Mouse (Mus musculus) kidney, adult 11 months (tissue): Measurements from ENCODE around the gene Dnaaf3.

Experiments
- DNase-seq: peaks from one replicate; pipeline ENCODE4 v3.0.0; 2022

Dnaaf3 gene

GRCm38 (mm10) chr7:4521231-4522003 lies 10.8 kb downstream of the Dnaaf3 start:
- DNase-seq: no peak

- no peak for DNase-seq
These were observed 13.8 kb downstream of the Dnaaf3 start for GRCm38 (mm10) chr7:4518487-4518886.

- DNase-seq: no peak
These were observed 15.8 kb downstream of the Dnaaf3 start, which contains the start of gene Tnnt1 for GRCm38 (mm10) chr7:4516332-4517050. Gene Tnnt1, minus strand, starts transcription at chr7:4516382.

GRCm38 (mm10) chr7:4515853-4516252 lies 16.4 kb downstream of the Dnaaf3 start:
- no peak for DNase-seq

- no peak for DNase-seq
These were observed 18.2 kb downstream of the Dnaaf3 start for GRCm38 (mm10) chr7:4513829-4514712.

GRCm38 (mm10) chr7:4513236-4513635 lies 19.0 kb downstream of the Dnaaf3 start:
- DNase-seq: no peak

- no peak for DNase-seq
These were observed 20.6 kb downstream of the Dnaaf3 start for GRCm38 (mm10) chr7:4511489-4512224.

GRCm38 (mm10) chr7:4509863-4510608 lies 22.2 kb downstream of the Dnaaf3 start:
- peak; percentile 70 for DNase-seq

- no peak for DNase-seq
These were observed 23.5 kb downstream of the Dnaaf3 start for GRCm38 (mm10) chr7:4508739-4509116.

- no peak for DNase-seq
These were observed 24.1 kb downstream of the Dnaaf3 start for GRCm38 (mm10) chr7:4508062-4508738.

GRCm38 (mm10) chr7:4507220-4507619 lies 25.0 kb downstream of the Dnaaf3 start:
- no peak for DNase-seq

- no peak for DNase-seq
These were observed 27.4 kb downstream of the Dnaaf3 start for GRCm38 (mm10) chr7:4504646-4505435.

- DNase-seq: no peak
These were observed 28.4 kb downstream of the Dnaaf3 start for GRCm38 (mm10) chr7:4503858-4504257.

- DNase-seq: no peak
These were observed 29.2 kb downstream of the Dnaaf3 start for GRCm38 (mm10) chr7:4503100-4503499.

GRCm38 (mm10) chr7:4502421-4503090 lies 29.7 kb downstream of the Dnaaf3 start:
- peak; percentile 63 for DNase-seq

GRCm38 (mm10) chr7:4501558-4502397 lies 30.5 kb downstream of the Dnaaf3 start, which contains the start of gene Ppp1r12c:
Gene Ppp1r12c, minus strand, starts transcription at chr7:4501680.
- peak; percentile 92 for DNase-seq

- peak; percentile 31 for DNase-seq
These were observed 31.3 kb downstream of the Dnaaf3 start for GRCm38 (mm10) chr7:4500892-4501471.

- DNase-seq: no peak
These were observed 33.2 kb downstream of the Dnaaf3 start for GRCm38 (mm10) chr7:4499034-4499433.
